Mouse (Mus musculus) liver, embryonic 18 days (tissue): ENCODE data around the gene Zfp652. TPM values are rescaled to one million over a fixed set of nuclear protein-coding genes. Genes with fewer than 3 reads are reported as not detected.

Experiments used
- polyA plus RNA-seq: library from polyadenylated mRNA; depleted of rRNA; stranded (reverse); fragments of >200 nt; gene quantifications from 2 replicates; pipeline ENCODE4 v1.2.3, GENCODE M21; 2012; rRNA removed

Zfp652 gene
- 4.5 and 6.2 TPM in 2 replicates for polyA plus RNA-seq

DNA sequence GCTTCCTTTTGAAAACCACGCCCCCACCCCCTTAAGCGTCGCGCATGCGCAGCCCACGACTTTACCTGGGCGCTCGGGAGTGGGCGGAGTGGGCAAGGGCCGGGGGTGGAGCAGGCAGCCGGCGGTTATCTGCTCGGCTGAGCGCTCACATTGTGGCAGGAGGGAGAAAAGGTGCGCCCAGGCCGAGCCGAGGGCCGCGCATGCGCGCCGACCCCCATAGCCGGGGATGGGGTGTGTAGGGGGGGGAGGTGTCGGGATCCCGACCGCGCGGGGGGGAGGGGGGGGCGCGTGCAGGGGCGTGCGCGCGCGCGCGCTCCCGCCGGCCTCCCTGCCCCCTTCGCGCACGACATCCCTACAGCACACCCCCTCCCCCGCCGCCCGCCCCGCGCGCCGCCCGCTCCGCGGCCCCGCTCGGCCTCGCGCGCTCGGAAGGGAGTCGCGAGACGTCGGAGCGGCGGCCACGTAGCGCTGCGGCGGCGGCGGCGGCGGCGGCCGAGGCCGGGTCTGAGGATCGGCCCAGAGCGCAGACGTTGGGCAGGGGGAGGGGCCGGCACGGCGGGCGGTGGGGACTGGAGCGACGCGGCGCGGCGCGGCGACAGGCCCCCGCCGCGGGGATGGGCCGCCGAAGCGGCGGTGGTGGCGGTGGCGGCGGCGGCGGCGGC is at the start of gene Zfp652:
Gene Zfp652, plus strand, starts transcription at position 111 of the 662 bp plus-strand sequence.

DNA sequence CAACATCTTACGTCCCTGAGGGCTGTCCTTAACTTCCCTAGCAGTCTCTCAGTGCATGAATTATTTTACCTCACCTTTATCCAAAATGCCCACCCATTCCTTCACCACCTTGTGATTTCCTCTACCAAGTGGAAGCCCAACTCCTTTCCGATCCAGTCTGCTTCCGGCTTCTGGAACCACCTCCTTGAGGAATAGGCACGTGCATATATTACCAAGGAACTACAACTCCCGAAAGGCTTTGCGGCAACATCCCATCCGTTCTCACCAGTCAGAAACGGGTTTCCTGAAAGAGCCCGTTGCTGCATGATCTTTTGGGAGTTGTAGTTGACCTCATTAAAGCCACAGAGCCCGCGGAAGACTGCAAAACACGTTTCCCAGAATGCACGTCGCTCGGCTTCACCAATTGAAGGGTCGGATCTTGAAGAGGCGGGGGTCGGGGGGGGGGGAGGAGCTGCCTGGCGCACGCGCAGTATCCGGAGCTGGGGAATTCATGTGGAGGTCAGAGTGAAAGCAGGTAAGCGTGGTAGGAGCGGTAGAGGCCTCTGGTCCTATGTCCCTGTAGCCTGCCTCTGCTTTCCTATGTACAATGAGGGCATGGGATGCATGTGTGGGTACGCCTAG is 45.8 kb upstream of the Zfp652 start, which contains the start of gene Phb:
Gene Phb, plus strand, starts transcription at position 429 of the 621 bp plus-strand sequence.

DNA sequence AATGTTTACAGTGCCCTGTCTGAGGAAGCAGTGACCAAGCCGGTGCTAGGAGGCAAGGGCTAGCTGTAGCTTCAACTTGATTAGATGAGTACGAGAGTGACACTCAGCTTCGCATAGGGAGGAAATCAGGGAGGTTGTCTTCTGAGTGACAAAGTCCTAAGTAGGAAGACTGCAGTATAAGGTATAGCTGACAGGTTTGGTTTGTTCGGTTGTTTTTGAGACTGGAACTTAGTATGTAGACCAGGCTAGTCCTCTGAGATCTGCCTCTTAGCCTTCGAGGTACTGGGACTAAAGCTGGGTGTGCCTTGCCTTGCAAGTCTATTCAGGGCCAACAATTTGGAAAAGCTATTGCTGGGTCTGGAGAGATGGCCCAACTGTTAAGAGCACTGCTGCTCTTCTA is 10.8 kb downstream of the Zfp652 start, which contains the start of gene B130006D01Rik:
Gene B130006D01Rik, plus strand, starts transcription at position 301 of the 400 bp plus-strand sequence.

DNA sequence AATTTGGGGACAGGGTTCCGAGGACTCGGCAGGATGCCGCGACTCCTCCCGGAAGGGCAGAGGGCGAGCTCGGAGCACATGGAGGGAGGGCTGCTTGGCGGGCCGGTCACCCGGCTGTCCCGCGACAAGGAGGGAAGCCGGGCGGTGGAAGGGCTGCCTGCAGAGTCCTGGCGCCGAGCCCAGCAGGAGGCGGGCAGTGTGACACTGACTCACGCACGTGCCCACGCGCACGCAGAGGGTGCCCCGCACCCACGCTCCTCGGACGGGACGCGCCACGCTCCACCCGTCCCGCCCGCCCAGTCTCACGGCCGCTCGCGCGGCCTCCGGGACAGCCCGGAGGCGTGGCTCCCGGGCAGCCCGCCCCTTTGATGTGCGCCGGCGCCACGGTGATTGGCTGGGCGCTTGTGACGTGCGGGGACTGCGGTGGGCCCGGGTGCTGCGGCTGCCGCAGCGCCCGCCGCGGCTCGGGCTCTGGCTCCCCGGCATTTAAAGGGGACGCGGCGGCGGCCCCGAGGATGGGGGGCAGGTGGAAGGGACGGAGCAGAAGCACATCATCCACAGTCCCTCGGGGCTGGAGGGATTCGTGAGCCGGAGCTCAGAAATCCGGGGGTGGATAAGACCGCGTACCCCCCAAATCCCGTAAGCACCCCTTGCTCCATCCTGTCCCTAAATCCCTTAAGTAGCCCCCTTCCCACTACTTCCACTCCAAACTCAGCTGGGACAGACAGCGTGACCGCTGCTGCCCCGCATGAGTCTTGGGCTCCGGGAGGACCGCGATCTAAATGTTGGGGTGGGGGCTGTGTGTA is 111.8 kb downstream of the Zfp652 start, which contains the start of gene Phospho1:
Gene Phospho1, plus strand, starts transcription at position 429 of the 806 bp plus-strand sequence.

DNA sequence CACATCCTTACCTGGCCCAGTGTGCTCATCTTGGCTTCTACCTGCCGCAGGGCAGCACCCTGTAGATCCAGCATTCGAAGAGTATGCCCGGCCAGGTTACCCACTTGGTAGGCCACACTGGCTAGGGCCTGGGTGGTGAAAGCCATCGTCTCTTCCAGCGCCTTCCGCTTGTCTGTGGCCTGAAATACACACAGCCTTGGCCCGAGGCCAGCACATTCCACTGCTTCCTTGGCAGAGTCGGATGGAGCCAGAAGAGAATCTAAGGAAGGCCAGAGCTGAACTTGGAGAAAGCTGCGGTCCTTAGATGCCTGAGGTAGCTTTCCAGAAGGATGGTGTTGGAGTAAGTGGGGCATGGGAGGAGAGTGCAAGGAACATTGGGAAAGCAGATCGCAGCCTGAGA is 124.6 kb downstream of the Zfp652 start, which contains the start of gene Gngt2:
Gene Gngt2, plus strand, starts transcription at position 158 of the 400 bp plus-strand sequence.

DNA sequence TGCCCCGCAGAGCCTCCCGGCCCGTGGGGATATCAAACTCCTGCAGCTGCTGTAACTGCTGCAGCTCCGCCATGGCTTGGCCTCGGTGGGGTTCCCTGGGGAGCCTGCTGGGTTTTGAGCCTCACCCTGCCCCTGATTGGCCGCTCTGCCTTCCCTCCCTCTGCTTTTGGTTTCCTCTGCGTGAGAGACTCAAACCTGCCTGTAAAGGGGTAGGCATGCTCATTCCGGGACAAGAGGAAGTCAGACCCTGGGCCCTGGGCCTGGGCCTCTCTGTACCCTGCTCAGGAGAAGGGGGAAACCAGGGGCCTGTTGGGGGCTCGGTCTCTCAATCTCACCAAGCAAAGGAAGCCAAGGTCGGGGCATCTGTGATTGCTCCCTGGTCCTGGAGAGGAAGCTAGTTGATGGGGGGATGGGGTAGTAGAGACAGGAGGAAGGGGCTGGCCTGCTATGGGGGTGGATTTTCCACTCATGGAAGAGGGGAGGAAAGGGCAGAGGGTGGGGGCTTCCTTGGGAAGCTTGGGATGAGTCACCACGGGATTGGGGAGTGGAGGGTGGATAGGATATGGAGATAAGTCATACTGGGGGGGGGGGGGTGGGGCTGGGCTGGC is 129.7 kb downstream of the Zfp652 start, which contains the start of gene Abi3:
Gene Abi3, minus strand, starts transcription at position 403 of the 608 bp plus-strand sequence.

Other genes starting within 250 kb of the Zfp652 start
- 0.06 and 0.10 TPM in 2 replicates for gene Nxph3, start 198.1 kb upstream of the Zfp652 start, polyA plus RNA-seq
- gene Ngfr, start 124.9 kb upstream of the Zfp652 start, polyA plus RNA-seq, result 1.8 and 1.9 TPM in 2 replicates
- gene Phb, start 45.7 kb upstream of the Zfp652 start, polyA plus RNA-seq, result 183 and 207 TPM in 2 replicates
- 0.05 and 0.07 TPM in 2 replicates for gene B130006D01Rik, start 10.9 kb downstream of the Zfp652 start, polyA plus RNA-seq
- 9.2 and 10.6 TPM in 2 replicates for gene Phospho1, start 111.8 kb downstream of the Zfp652 start, polyA plus RNA-seq
- 16.3 and 16.7 TPM in 2 replicates for gene Gngt2, start 124.5 kb downstream of the Zfp652 start, polyA plus RNA-seq
- gene Abi3, start 129.8 kb downstream of the Zfp652 start, polyA plus RNA-seq, result 7.0 and 7.3 TPM in 2 replicates
- gene B4galnt2, start 202.2 kb downstream of the Zfp652 start, polyA plus RNA-seq, result 0.07 and 0.09 TPM in 2 replicates